Mouse (Mus musculus): ENCODE results near the gene Tbc1d20. TPM values are rescaled to one million over a fixed set of nuclear protein-coding genes. Genes with fewer than 3 reads are reported as not detected.
"Not testable (repeated sequence)": the region's sequence is repeated elsewhere in the genome, so short reads cannot be mapped to it uniquely, and the experiment has no call there.

Gene Tbc1d20
- total and polyA plus RNA-seq, 3 experiments, result 14.3 to 22.5 (median 17.0) TPM

DNA sequence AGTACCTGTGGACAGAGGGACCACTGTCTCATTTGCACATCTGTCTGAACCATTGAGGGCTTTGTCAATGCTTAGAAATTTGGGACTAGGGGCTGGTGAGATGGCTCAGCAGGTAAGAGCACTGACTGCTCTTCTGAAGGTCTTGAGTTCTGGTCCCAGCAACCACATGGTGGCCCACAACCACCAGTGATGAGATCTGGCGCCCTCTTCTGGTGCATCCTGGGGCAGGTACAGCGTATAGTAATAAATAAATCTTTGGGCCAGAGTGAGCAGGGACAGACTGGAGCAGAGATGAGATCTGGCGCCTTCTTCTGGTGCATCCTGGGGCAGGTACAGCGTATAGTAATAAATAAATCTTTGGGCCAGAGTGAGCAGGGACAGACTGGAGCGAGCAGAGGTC lies 65.3 kb downstream of the Tbc1d20 start:
- H3K9me3 ChIP-seq (replicated peaks; ENCODE audit: low read length); H3K4me3 ChIP-seq (replicated peaks in 1 of 3; ENCODE audit: low read depth in 2 of 3, low read length in 2 of 3, poor library complexity in 1 of 3); DNase-seq (ENCODE audit: extremely low read depth); H3K9ac ChIP-seq (ENCODE audit: insufficient read depth, low read depth); H3K79me2 ChIP-seq (replicated peaks; ENCODE audit: control insufficient read depth, extremely low read depth, insufficient read depth, poor library complexity, severe bottlenecking); H3K27ac ChIP-seq (ENCODE audit: insufficient read depth, low read depth); H3K36me3 ChIP-seq (replicated peaks in 1 of 2; ENCODE audit: control insufficient read depth in 1 of 2, insufficient read depth in 1 of 2, low read length in 1 of 2); in situ Hi-C loops (cut with MboI; ENCODE audit: low pct_ligation_motif_present, low pct_unique_long_range_greater_than_20kb, low sequenced_read_pairs); dilution Hi-C loops (cut with MboI; ENCODE audit: extremely low pct_ligation_motif_present, extremely low pct_unique_long_range_greater_than_20kb, low sequenced_read_pairs); H3K4me2 ChIP-seq (ENCODE audit: insufficient read depth, low read depth, poor library complexity, severe bottlenecking): not testable (repeated sequence)
- peak in 1 of 2 experiments; percentile 45; a peak in 2 of 4 replicates for TF ChIP-seq CTCF (conservative IDR thresholded peaks at IDR 0.05 in 1 of 2, IDR thresholded peaks at IDR 0.05 in 1 of 2; ENCODE audit: low read depth in 2 of 2, low read length in 2 of 2)
- Histone ChIP-seq H3K27me3 (replicated peaks) (peaks cover 30% of the 10 kb centered on the region), H3K4me1 (ENCODE audit: control insufficient read depth in 1 of 2, insufficient read depth in 2 of 2) (peaks cover 15% of the 10 kb centered on the region in 2 experiments)

DNA sequence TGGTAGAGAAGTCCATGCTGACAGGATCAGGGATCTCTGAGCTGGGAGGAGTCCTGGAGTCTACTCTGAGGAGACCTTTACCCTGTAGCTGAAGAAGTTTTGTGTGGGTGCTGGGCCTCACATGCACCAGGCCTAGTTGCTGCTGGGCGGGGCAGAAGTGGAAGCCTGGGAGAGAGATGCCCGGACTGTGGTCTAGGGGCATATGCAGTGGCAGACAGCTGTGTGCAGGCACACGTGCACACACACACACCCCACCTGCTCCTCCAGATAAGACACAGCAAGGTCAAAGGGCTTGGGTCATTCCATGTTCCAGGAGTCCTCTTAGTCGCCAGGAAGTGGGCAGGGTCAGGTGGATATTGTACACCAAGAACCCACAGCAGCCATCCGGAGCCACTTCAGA lies 66.0 kb downstream of the Tbc1d20 start:
- Histone ChIP-seq H3K4me1 (ENCODE audit: control insufficient read depth in 1 of 2, insufficient read depth in 2 of 2) (peaks cover 15 to 16% of the 10 kb centered on the region in 2 experiments), H3K4me2 (ENCODE audit: insufficient read depth, low read depth, poor library complexity, severe bottlenecking) (no peak overlapping the region), H3K36me3 (replicated peaks in 1 of 2; ENCODE audit: control insufficient read depth in 1 of 2, insufficient read depth in 1 of 2, low read length in 1 of 2) (no peaks in the 10 kb centered on the region), H3K27me3 (replicated peaks) (peaks cover 30% of the 10 kb centered on the region), H3K9ac (ENCODE audit: insufficient read depth, low read depth) (no peak overlapping the region), H3K4me3 (replicated peaks in 1 of 3; ENCODE audit: low read depth in 2 of 3, low read length in 2 of 3, poor library complexity in 1 of 3) (no peak overlapping the region), H3K9me3 (replicated peaks; ENCODE audit: low read length) (peaks cover 3% of the 10 kb centered on the region), H3K27ac (ENCODE audit: insufficient read depth, low read depth) (no peak overlapping the region), H3K79me2 (replicated peaks; ENCODE audit: control insufficient read depth, extremely low read depth, insufficient read depth, poor library complexity, severe bottlenecking) (no peaks in the 10 kb centered on the region)
- TF ChIP-seq ZNF384 (IDR thresholded peaks at IDR 0.05; ENCODE audit: low read depth, low read length) (no peak), MEF2A (IDR thresholded peaks at IDR 0.05; ENCODE audit: borderline replicate concordance, low read depth, low read length) (no peak), MYC (IDR thresholded peaks at IDR 0.05; ENCODE audit: low read depth, low read length) (no peak), CHD1 (IDR thresholded peaks at IDR 0.05; ENCODE audit: low read depth, low read length) (no peak), ETS1 (conservative IDR thresholded peaks at IDR 0.05; ENCODE audit: low read depth, low read length) (no peak), MAZ (IDR thresholded peaks at IDR 0.05; ENCODE audit: low read depth, low read length) (no peak), TCF12 (IDR thresholded peaks at IDR 0.05; ENCODE audit: low read depth, low read length) (no peak), JUN (IDR thresholded peaks at IDR 0.05; ENCODE audit: insufficient read depth, low read depth, low read length) (no peak), SIN3A (IDR thresholded peaks at IDR 0.05; ENCODE audit: low read length) (no peak), BHLHE40 (IDR thresholded peaks at IDR 0.05; ENCODE audit: low read depth, low read length) (no peak), RAD21 (IDR thresholded peaks at IDR 0.05; ENCODE audit: low read depth, low read length) (no peak), RCOR1 (conservative IDR thresholded peaks at IDR 0.05; ENCODE audit: low read depth, low read length) (no peak), TBP (conservative IDR thresholded peaks at IDR 0.05; ENCODE audit: low read depth, low read length) (no peak), MAFK (IDR thresholded peaks at IDR 0.05; ENCODE audit: insufficient replicate concordance, low read length) (no peak)
- dilution Hi-C loops (cut with MboI; ENCODE audit: extremely low pct_ligation_motif_present, extremely low pct_unique_long_range_greater_than_20kb, low sequenced_read_pairs), result no loop called here
- in situ Hi-C loops (cut with MboI; ENCODE audit: low pct_ligation_motif_present, low pct_unique_long_range_greater_than_20kb, low sequenced_read_pairs), result loop anchor here (10.0 kb wide), 2 partner anchors 245 to 335 kb away; no protein-coding TSS in a partner anchor
- no peak for DNase-seq (ENCODE audit: extremely low read depth)

Data from CH12.LX (cell line).